Mouse (Mus musculus) lung, postnatal 25 days (tissue): ENCODE results near the gene Atg4d.
"Not testable (repeated sequence)": the region's sequence is repeated elsewhere in the genome, so short reads cannot be mapped to it uniquely, and the experiment has no call there.

ENCODE experiments used
- DNase-seq: peaks from one replicate; pipeline ENCODE4 v3.0.0; 2022; ENCODE audit warnings: low spot score

Atg4d gene

GRCm38 (mm10) chr9:21241343-21241742 lies 23.8 kb upstream of the Atg4d start:
- peak; percentile 87 for DNase-seq

GRCm38 (mm10) chr9:21243826-21244427 lies 21.2 kb upstream of the Atg4d start:
- DNase-seq = no peak

GRCm38 (mm10) chr9:21244428-21245112 lies 20.5 kb upstream of the Atg4d start:
- DNase-seq = no peak

GRCm38 (mm10) chr9:21245113-21245487 lies 20.0 kb upstream of the Atg4d start:
- no peak for DNase-seq

- DNase-seq = no peak
These were observed 18.8 kb upstream of the Atg4d start for GRCm38 (mm10) chr9:21246342-21246741.

GRCm38 (mm10) chr9:21248326-21248725 lies 16.8 kb upstream of the Atg4d start, which contains the start of gene S1pr5:
Gene S1pr5 (minus strand): TSS chr9:21248443.
- peak; percentile 72 for DNase-seq

GRCm38 (mm10) chr9:21249629-21250508 lies 15.2 kb upstream of the Atg4d start:
- no peak for DNase-seq

- DNase-seq = no peak
These were observed 14.6 kb upstream of the Atg4d start for GRCm38 (mm10) chr9:21250509-21250908.

- DNase-seq = no peak
These were observed 13.9 kb upstream of the Atg4d start for GRCm38 (mm10) chr9:21251116-21251735.

GRCm38 (mm10) chr9:21254690-21255089 lies 10.4 kb upstream of the Atg4d start:
- DNase-seq = no peak

GRCm38 (mm10) chr9:21256349-21256748 lies 8.7 kb upstream of the Atg4d start:
- not testable (repeated sequence) for DNase-seq

GRCm38 (mm10) chr9:21260491-21261040 lies 4.5 kb upstream of the Atg4d start:
- DNase-seq = no peak

- no peak for DNase-seq
These were observed 3.3 kb upstream of the Atg4d start for GRCm38 (mm10) chr9:21261831-21262230.

- DNase-seq = no peak
These were observed 657 bp upstream of the Atg4d start for GRCm38 (mm10) chr9:21264272-21264999.

- DNase-seq = no peak
These were observed 518 bp downstream of the Atg4d start for GRCm38 (mm10) chr9:21265611-21266010.

- no peak for DNase-seq
These were observed 1.8 kb downstream of the Atg4d start for GRCm38 (mm10) chr9:21266889-21267288.

GRCm38 (mm10) chr9:21268305-21268704 lies 3.2 kb downstream of the Atg4d start:
- DNase-seq = no peak

GRCm38 (mm10) chr9:21269590-21269989 lies 4.5 kb downstream of the Atg4d start:
- not testable (repeated sequence) for DNase-seq

- no peak for DNase-seq
These were observed 7.3 kb downstream of the Atg4d start for GRCm38 (mm10) chr9:21272391-21272790.

GRCm38 (mm10) chr9:21273094-21273493 lies 8.0 kb downstream of the Atg4d start:
- no peak for DNase-seq

- DNase-seq = peak; percentile 44
These were observed 8.6 kb downstream of the Atg4d start for GRCm38 (mm10) chr9:21273520-21274228.
